Mouse (Mus musculus) liver, postnatal 0 days (tissue): ENCODE results near the gene Odf4.

ENCODE experiments used
- CTCF ChIP-seq: sonication (generic); IDR thresholded peaks from 2 replicates; pipeline ENCODE4 v1.5.1; 2016; ENCODE audit warnings: antibody characterized with exemption, low read depth
- EP300 ChIP-seq: IDR thresholded peaks from 2 replicates; pipeline ENCODE4 v1.6.1; 2016; ENCODE audit warnings: antibody characterized with exemption, low read depth, mild to moderate bottlenecking

DNA sequence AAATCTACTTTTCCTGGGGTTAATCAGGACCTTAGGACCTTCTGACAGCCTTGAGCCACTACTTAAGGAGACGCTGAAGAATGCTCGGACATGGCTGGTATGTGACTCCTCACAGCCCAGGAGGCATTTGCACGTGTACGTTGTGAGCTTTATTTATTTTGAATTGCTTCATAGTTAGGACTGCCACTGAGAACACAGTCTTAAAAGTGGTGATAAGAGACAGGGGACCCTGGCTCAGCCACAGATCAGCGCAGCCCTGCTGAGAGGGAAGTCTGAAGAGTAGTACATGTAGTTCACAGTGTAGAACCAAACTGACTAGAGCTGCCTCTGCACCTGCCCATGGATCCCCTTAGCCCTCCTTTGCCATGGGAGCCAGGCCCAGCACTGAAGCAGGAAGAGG, 35.1 kb downstream of the Odf4 start:
- no peak for TF ChIP-seq CTCF
- no peak for TF ChIP-seq EP300
